Mouse (Mus musculus) lung, embryonic 16.5 days (tissue): ENCODE measurements around the gene Gramd1c. TPM values are rescaled to one million over a fixed set of nuclear protein-coding genes. Genes with fewer than 3 reads are reported as not detected.
A peak's percentile ranks its signal among the peaks of the same experiment; 100 is the strongest.

Experiments
- ATAC-seq: fragments of 200-750 bp; cut with Nextera tagmentation; 2 replicates; pipeline ENCODE4 v1.8.0; 2017; ENCODE audit warnings: low read depth, mild to moderate bottlenecking, moderate library complexity
- H3K27ac ChIP-seq: fragments of 300-500 bp; sonication (generic); 2 replicates; pipeline ENCODE4 v1.5.1; 2014; ENCODE audit warnings: mild to moderate bottlenecking, control low read depth, low read length
- H3K27me3 ChIP-seq: fragments of 300-500 bp; sonication (generic); 2 replicates; pipeline ENCODE4 v1.6.1; 2014; ENCODE audit warnings: low read depth, low read length, mixed read lengths; ENCODE audit not compliant: control insufficient read depth, insufficient read depth
- H3K36me3 ChIP-seq: fragments of 300-500 bp; sonication (generic); 2 replicates; pipeline ENCODE4 v1.6.1; 2014; ENCODE audit warnings: low read length; ENCODE audit not compliant: control insufficient read depth, insufficient read depth
- H3K4me1 ChIP-seq: fragments of 300-500 bp; sonication (generic); replicated peaks from 2 replicates; pipeline ENCODE4 v1.6.1; 2014; ENCODE audit warnings: low read length, mixed read lengths; ENCODE audit not compliant: control insufficient read depth, insufficient read depth
- H3K4me2 ChIP-seq: fragments of 300-500 bp; sonication (generic); 2 replicates; pipeline ENCODE4 v1.6.1; 2014; ENCODE audit warnings: low read depth, low read length, control low read depth
- H3K4me3 ChIP-seq: fragments of 300-500 bp; sonication (generic); 2 replicates; pipeline ENCODE4 v1.5.1; 2014; ENCODE audit warnings: mild to moderate bottlenecking, low read length, control low read depth
- H3K9ac ChIP-seq: fragments of 300-500 bp; sonication (generic); 2 replicates; pipeline ENCODE4 v1.6.1; 2014; ENCODE audit warnings: low read length, control low read depth
- H3K9me3 ChIP-seq: fragments of 300-500 bp; sonication (generic); 2 replicates; pipeline ENCODE4 v1.6.1; 2016; ENCODE audit warnings: low read length; ENCODE audit not compliant: control insufficient read depth
- WGBS: fragments of 180-500 bp; shearing (Covaris S2); extraction: QIAGEN DNeasy Blood & Tissue Kit; methylation state at CpG from one replicate; pipeline ENCODE4 v1.1.7; 2014; 5-methylcytosine and 5-hydroxymethylcytosine counted together
- polyA plus RNA-seq: library from polyadenylated mRNA; unstranded; fragments of >200 nt; fragmentation: Nextera tagmentation; extraction: Ambion mirVana; gene quantifications from 2 replicates; pipeline ENCODE4 v1.2.1, GENCODE M21; 2015

The Gramd1c gene
- polyA plus RNA-seq, 1 experiment from 2014 or later, result 10.0 TPM

DNA sequence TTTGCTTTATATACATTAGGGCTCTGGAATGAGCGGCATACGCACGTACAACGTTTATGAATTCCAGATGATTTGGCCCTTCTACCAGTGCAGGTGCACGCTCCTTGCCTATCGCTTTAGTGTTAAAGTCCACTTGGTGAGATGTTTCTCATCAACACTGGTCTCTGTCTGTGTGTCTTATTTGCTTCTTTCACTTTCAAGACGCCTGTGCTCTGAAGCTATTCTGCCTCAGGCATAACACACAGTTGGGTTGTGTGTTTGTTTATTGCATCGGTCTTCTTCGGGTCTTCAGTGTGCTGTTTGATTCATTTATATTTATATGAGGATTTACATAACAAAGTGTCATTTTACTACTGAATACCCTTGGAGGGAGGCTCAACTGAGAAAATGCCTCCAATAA lies 36.3 kb downstream of the Gramd1c start:
- Histone ChIP-seq H3K4me1 (no peaks in the 10 kb centered on the region), H3K9me3 (no peaks in the 10 kb centered on the region), H3K36me3 (no peaks in the 10 kb centered on the region), H3K27ac (no peak overlapping the region), H3K4me2 (no peak overlapping the region), H3K9ac (no peak overlapping the region), H3K4me3 (no peak overlapping the region), H3K27me3 (no peaks in the 10 kb centered on the region)
- no peak for ATAC-seq
- 70% methylated on average over 9 of the region's 9 CpGs for WGBS

DNA sequence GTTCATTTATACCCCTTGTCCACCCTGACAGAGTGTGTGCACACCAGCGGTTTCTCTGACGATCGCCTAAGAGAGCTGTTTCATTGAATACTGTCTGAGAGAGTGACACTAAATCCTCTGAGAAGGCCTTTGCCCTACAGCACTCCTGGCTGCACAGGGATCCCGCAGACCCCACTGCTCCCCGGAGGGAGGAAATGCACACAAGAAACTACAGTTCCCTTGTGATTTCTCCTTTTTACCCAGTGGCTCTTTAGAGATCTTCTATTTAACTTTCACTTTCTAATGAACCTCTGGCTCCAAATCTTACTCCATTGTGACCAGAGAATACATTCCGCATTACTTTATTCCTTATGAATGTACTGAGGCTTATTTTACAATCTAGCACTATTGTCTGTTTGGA lies 36.9 kb downstream of the Gramd1c start:
- Histone ChIP-seq H3K4me3 (no peak overlapping the region), H3K4me1 (no peaks in the 10 kb centered on the region), H3K36me3 (no peaks in the 10 kb centered on the region), H3K4me2 (no peak overlapping the region), H3K27me3 (no peaks in the 10 kb centered on the region), H3K9ac (no peak overlapping the region), H3K27ac (no peak overlapping the region), H3K9me3 (no peaks in the 10 kb centered on the region)
- WGBS, result 65% methylated on average over 6 of the region's 6 CpGs
- no peak for ATAC-seq

DNA sequence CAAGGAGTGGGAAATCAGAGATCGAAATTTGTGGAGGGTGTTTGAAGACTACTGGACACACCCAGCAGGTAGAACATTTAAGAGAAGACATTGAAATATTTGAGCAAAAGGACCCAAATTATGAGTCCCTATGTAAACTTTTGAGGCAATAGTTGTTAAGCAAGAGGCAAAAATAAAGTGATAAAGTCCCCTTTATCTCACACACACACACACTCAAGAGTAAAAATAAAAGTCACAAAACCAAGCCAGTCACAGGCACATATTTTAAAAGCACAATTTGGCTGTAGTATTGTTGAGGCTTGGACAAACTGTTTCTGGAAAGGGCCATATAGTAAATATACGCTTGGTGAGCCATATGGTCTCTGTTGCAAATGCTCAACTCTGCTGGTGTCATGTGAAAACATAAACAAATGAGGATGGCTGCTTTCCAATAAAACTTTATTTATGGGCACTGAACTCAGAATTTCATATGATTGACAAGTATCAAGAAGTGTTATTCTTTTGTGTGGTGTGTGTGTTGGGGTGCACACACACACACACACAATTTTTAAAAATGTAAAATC lies 44.1 kb downstream of the Gramd1c start:
- H3K9ac ChIP-seq, result no peak overlapping the region
- H3K9me3 ChIP-seq, result no peaks in the 10 kb centered on the region
- no peak overlapping the region for H3K27ac ChIP-seq
- H3K36me3 ChIP-seq, result no peaks in the 10 kb centered on the region
- peak; percentile 51; the same call in 1 of the 2 replicates for ATAC-seq
- H3K27me3 ChIP-seq, result no peaks in the 10 kb centered on the region
- peaks cover 15% of the 10 kb centered on the region for H3K4me1 ChIP-seq
- H3K4me3 ChIP-seq, result no peak overlapping the region
- 50% methylated on average over 2 of the region's 2 CpGs for WGBS
- H3K4me2 ChIP-seq, result no peak overlapping the region

DNA sequence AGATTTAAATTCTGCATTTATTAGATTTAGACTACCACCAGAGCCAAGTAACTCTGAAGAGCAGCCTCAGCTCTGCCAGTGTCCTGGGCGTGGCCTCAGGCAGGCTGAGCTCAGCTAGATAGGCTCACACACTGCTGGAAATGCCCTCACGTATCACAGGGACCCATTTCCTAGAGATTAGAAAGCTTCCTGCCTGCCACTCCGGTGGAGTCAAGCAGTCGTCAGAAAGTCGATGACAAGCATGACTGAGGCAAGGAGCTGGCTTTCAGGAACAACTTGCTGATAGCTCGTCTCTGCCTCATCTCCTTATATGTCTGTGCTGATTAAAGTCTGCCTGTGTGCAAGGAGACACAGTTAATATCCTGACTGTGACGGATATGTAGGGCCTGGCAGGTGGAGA lies 44.8 kb downstream of the Gramd1c start:
- H3K27ac ChIP-seq, result no peak overlapping the region
- no peaks in the 10 kb centered on the region for H3K9me3 ChIP-seq
- no peak overlapping the region for H3K9ac ChIP-seq
- ATAC-seq, result peak; percentile 46
- H3K4me1 ChIP-seq, result peaks cover 15% of the 10 kb centered on the region
- H3K27me3 ChIP-seq, result no peaks in the 10 kb centered on the region
- H3K36me3 ChIP-seq, result no peaks in the 10 kb centered on the region
- no peak overlapping the region for H3K4me3 ChIP-seq
- 31% methylated on average over 7 of the region's 7 CpGs for WGBS
- H3K4me2 ChIP-seq, result peak overlapping the region; percentile 11; the same call in 1 of the 2 replicates

DNA sequence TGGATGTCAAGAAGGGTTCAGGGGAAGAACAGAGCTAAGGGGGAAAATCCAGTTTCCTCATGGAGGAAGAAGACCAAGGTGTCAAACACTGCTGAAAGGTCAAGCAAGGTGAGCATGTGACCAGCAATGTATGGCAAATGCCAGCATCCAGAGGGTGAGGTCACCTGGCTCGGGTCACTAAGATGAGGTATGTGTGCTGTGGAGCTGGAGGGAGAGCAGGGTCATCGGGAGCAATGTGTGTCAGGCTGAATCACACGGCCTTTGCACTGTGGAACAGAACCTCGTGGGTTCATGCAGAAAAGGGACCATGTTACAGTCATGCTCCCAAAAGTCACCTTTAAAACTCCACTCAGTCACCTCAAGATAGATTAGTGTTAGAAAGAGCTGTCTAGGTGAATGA lies 45.4 kb downstream of the Gramd1c start:
- no peak for ATAC-seq
- H3K4me1 ChIP-seq, result peaks cover 15% of the 10 kb centered on the region
- no peak overlapping the region for H3K27ac ChIP-seq
- WGBS, result 77% methylated on average over 4 of the region's 4 CpGs
- no peaks in the 10 kb centered on the region for H3K27me3 ChIP-seq
- H3K9ac ChIP-seq, result no peak overlapping the region
- H3K36me3 ChIP-seq, result no peaks in the 10 kb centered on the region
- no peak overlapping the region for H3K4me2 ChIP-seq
- no peaks in the 10 kb centered on the region for H3K9me3 ChIP-seq
- no peak overlapping the region for H3K4me3 ChIP-seq

DNA sequence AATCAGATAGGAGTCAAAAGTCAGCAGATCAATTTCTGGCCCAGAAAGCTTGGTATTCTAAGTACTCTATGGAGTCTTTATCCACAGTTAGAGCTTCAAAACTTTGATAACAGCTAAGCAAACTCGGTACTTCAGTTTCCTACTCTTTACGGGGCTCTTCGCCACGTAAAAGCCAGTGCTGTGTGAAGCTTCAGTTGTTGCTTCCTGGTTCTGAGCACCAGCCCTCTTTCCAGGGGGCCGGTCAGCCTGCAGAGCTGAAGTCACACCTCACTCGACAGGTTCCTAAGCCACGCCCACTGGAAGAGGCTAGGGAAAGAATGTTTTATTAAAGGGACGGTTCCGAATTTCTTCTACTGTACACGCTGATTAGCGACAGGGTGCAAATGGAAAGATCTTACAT lies 47.0 kb downstream of the Gramd1c start:
- H3K4me1 ChIP-seq, result peaks cover 15% of the 10 kb centered on the region
- 5% methylated on average over 11 of the region's 11 CpGs for WGBS
- ATAC-seq, result peak; percentile 92
- 0 out of 2 replicates have a peak overlapping the region, but pooled peaks have one; percentile 20 for H3K27ac ChIP-seq
- no peaks in the 10 kb centered on the region for H3K36me3 ChIP-seq
- H3K27me3 ChIP-seq, result no peaks in the 10 kb centered on the region
- peak overlapping the region; percentile 66 for H3K4me2 ChIP-seq
- H3K4me3 ChIP-seq, result peak overlapping the region; percentile 46
- H3K9ac ChIP-seq, result peak overlapping the region; percentile 53
- no peaks in the 10 kb centered on the region for H3K9me3 ChIP-seq

DNA sequence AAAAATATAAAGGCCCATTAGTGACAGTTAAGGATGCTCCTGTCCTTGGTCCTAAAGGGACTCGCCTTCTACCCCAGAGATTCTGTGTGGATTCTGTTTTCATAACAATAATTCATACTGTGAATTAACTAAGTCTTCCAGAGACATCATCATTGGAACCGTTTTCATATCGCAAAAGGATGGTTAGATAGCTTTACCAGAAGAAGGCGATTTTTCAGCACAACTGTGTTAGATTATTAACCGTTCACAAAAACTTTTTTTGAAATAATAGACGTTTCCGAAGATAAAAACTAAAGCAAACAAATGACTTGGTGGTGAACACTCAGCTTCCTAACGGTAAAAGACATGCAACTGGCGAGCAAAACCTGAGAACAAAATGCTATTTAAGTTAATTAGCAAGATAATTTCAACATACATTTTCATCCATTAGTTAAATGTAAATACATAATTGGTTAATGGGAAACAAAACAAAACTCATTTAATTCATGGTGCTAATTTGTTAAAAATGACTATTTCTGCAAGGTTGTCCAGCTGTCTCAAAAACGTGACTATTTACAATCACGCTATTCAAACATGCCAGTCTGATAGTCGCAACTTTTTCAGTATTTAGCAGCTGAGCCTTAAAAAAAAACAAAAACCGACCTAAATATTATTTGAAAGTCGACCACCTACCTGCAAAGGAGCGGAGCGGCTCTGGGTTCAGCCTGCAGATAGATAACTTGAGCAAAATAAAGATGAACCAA lies 47.6 kb downstream of the Gramd1c start:
- WGBS, result 37% methylated on average over 16 of the region's 16 CpGs
- Histone ChIP-seq H3K4me2 (peak overlapping the region; percentile 66), H3K27ac (0 out of 2 replicates have a peak overlapping the region, but pooled peaks have one; percentile 20), H3K9me3 (no peaks in the 10 kb centered on the region), H3K4me1 (peaks cover 15% of the 10 kb centered on the region), H3K9ac (peak overlapping the region; percentile 53), H3K27me3 (no peaks in the 10 kb centered on the region), H3K36me3 (no peaks in the 10 kb centered on the region), H3K4me3 (peak overlapping the region; percentile 46)
- no peak for ATAC-seq

DNA sequence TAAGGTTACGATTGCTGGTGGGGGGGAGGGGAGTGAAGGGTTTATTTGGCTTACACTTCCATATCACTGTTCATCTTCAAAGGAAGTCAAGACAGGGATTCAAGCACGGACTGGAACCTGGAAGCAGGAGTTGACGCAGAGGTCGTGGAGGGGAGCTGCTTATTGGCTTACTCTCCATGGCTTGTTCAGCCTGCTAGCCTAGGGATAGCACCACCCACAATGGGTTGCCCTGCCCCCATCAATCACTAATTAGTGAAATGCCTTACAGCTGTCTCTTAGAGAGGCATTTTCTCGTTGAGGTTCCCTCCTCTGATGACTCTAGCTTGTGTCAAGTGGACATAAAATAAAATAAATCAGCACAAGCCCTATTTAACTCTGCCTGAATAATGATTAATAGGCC lies 52.1 kb downstream of the Gramd1c start:
- WGBS, result 44% methylated on average over 5 of the region's 5 CpGs
- Histone ChIP-seq H3K36me3 (no peaks in the 10 kb centered on the region), H3K4me1 (no peaks in the 10 kb centered on the region), H3K4me3 (no peak overlapping the region), H3K27me3 (no peaks in the 10 kb centered on the region), H3K27ac (no peak overlapping the region), H3K9me3 (no peaks in the 10 kb centered on the region), H3K9ac (no peak overlapping the region), H3K4me2 (no peak overlapping the region)
- ATAC-seq, result no peak

DNA sequence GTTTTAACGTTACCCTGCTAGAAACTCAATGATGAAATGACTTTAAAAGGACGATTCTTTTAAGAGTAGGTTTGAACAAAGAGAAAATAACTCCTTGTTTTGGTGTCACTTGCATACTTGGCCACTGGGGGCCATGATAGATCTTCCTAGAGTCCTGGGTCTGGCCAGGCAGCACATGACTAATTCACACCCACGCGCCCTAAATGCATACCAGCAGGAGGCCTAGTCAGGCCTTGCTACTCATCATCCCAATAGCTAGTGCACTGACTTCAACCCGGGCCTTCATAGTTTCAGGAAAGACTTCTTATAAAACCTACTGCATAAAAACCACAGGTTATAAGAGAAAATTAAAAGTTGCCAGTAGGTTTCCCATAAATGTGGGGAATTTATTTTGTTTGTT lies 61.1 kb downstream of the Gramd1c start:
- no peak overlapping the region for H3K27ac ChIP-seq
- no peaks in the 10 kb centered on the region for H3K36me3 ChIP-seq
- WGBS, result 62% methylated on average over 5 of the region's 5 CpGs
- ATAC-seq, result no peak
- H3K4me2 ChIP-seq, result no peak overlapping the region
- no peak overlapping the region for H3K4me3 ChIP-seq
- no peaks in the 10 kb centered on the region for H3K4me1 ChIP-seq
- H3K27me3 ChIP-seq, result no peaks in the 10 kb centered on the region
- no peak overlapping the region for H3K9ac ChIP-seq
- no peaks in the 10 kb centered on the region for H3K9me3 ChIP-seq
